Mouse (Mus musculus) layer of hippocampus, postnatal 14 days (tissue): ENCODE data around the gene B2m. TPM values are rescaled to one million over a fixed set of nuclear protein-coding genes. Genes with fewer than 3 reads are reported as not detected.
"Not testable (repeated sequence)": the region's sequence is repeated elsewhere in the genome, so short reads cannot be mapped to it uniquely, and the experiment has no call there.

Experiments
- DNase-seq, 2 experiments: peaks; one replicate each; pipeline ENCODE4 v3.0.0; 2021 to 2022; ENCODE audit warnings: low spot score in 2 of 2, mixed read lengths in 1 of 2
- long read RNA-seq, 2 experiments: library from polyadenylated mRNA; stranded (forward); transcript quantifications; one replicate each; pipeline ENCODE4 v2.0.0; 2021
- total RNA-seq, 2 experiments: library from RNA; stranded (reverse); gene quantifications; 2 replicates each; pipeline ENCODE4 v1.2.3; 2021

The B2m gene
- total RNA-seq = 10 to 100 TPM; 70.8 to 93.3 TPM
- long read RNA-seq, experiment 1, transcript B2m-201 (4 exons, 860 nt) = major isoform, 24 of 24 reads
- long read RNA-seq, experiment 1, partial matches to known transcripts = 0 of 24 reads
- long read RNA-seq, experiment 1, other reads (novel, unspliced or antisense) = 0 of 24 reads
- long read RNA-seq, experiment 2, transcript B2m-201 (4 exons, 860 nt) = major isoform, 53 of 55 reads
- long read RNA-seq, experiment 2, partial matches to known transcripts = 2 of 55 reads
- long read RNA-seq, experiment 2, other reads (novel, unspliced or antisense) = 0 of 55 reads

DNA sequence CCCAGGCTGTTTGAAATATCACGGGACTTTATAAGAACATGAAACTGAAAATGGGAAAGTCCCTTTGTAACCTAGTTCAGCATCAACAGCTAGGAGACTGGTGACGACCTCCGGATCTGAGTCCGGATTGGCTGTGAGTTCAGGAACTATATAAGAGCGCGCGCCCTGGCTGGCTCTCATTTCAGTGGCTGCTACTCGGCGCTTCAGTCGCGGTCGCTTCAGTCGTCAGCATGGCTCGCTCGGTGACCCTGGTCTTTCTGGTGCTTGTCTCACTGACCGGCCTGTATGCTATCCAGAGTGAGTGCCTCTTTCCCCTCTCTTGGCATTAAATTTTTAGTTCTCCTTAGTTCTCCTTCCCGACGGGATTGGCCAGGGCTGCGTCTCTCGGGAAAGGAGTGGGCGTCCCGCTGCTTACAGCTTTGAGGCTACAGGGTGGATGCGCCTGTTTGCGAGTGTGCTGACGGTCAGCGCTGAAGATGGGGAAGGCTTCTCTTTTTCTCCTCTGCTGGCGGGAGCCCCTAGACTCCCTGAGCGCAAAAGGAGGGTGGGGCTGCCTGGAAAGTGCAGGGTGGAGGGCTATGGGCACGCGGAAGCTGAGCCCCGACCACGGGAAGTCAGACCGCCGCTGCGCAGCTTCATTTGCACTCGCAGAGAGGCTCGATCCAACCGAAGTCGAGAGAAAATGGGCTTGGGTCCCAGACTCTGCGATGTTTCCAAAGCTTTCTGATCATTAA, at the start of gene B2m:
Gene B2m, plus strand, starts transcription at position 179 of the 734 bp plus-strand sequence.
- peak; percentile 91 to 94 for DNase-seq

DNA sequence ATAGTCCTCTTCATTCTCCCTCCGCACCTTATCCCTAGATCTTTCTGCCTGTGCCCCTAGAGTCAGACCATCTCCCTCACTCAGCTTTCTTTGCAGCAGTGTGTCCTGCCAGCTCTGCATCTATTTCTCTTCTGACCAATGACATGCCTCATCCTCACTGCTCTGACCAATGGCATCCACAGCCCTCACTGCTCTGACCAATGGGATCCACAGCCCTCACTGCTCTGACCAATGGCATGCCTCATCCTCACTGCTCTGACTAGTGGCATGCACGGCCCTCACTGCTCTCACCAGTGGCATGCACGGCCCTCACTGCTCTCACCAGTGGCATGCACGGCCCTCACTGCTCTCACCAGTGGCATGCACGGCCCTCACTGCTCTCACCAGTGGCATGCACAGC, 49.8 kb upstream of the B2m start:
- DNase-seq = not testable (repeated sequence)

DNA sequence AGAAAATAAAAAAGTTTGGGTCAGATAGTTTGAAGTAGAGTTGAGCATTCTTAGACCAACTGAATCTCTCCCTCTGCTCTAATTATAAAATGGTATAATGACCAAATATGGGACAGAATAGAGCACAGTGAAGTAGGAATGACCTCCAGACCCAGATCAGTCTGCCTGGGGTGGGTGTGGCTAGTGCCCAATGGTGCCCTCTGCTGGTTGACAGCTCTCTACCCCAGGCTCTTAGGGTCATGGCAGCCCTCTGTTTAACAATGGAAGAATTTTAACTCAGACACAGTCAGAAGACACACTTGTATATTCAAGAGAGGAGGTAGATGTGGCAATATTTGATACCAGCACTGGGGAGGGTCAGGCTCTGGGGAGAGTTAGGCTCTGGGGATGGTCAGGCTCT, 45.4 kb upstream of the B2m start:
- DNase-seq = no peak

DNA sequence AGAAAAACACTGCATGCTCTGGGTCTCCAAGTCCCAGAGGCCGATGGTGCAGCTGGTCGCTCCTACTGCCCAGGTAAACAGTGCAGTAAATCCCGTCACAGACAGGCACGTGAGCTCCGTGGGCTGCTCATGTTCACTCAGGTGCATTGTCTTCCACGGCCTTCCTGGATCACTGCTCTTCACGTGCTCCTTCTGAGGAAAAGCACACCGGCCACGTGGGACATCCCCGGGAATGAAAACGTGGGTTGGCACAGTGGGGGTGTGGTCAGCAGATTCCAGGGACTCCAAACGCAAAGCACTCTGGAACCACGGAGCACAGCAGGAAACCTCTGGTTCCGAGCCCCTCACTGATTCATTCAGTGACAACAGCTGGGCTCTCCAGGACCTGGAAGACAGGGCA, 39.4 kb upstream of the B2m start:
- DNase-seq = no peak

DNA sequence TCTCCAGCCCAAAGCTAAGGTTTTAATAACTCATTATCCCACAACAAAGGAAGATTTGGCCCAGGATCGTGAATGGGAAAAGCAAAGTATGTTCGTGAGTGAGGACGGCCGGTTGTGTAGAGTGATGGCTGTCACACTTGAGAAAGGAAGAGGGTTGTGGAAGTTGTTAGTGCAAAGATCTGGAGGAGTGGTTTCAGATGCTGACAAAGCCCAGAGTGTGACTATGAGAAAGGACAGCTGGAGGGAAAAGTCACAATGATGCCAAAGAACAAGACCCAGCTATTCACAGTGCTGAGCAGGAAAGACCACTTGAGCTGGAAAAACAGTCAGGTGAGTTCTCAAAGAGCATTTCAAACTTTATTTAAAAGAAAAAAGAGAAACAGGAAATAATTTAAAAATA, 37.8 kb upstream of the B2m start:
- no peak for DNase-seq

DNA sequence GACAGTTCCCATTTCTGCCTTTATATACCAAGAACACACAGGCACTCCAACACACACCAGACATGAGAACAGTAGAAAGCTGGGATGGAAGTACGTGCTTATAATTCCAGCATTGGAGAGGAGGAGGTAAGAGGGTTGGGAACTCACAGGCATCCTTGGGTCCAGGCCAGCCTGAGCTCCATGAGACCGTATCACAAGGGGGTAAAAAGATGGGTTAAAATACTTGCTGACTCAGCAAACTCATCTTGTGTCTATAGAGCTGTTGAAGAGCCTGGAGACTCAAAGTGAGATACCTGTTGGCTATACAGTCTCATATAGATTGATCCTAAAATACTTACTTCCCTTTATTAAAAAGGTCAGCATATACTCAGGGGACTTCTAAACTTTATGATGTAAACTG, 30.6 kb upstream of the B2m start:
- DNase-seq = no peak

DNA sequence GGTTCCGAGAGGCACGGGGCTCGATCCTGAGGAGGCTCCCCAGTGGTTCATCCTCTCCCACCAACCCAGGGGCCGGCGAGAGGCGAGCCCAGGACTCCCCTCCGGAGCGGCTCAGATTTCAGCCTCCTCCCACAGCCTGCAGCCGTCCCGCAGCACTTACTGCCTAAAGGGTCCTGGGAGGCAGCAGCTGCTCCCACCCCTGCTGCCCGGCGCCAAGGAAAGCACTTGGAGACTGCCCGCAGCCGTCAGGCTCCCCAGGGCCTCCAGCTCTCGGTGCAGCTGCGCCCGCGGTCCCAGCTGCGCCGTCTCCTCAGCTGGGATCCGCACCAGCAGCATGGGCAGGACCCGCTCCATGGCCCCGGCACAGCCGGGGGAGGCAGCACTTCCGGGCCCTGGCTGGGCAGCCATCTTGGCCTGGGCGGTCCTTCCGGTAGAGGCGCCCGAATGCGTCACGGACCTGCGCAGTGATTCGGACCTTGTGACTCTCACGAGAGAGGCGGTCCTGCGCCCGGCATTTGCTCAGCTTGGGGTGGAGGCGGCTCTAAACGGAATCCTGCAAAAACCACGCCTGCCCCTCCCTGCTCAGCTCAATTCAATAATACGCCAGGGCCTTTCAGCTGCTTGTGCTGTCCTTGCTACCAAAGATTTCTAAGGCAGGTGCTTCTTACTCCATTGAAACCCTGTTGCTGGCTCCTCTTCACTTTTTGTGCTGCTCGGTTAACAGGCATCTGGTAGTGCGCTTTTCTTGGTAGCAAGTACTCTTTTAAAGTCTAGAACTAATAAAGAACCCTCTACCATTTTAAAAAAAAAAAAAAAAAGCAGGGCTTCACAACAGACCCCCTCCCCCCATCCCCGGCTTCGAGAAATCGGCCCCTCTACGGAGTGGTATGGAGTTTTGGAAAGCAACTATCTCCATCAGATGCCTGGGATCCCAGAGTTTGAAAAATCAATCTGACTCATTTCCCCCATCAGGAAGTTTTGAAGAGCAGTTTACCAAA, 29.2 kb upstream of the B2m start, which contains the start of gene Spg11:
Gene Spg11, minus strand, starts transcription at position 426 of the 998 bp plus-strand sequence.
- DNase-seq = peak; percentile 97 to 98

GRCm38 (mm10) chr2:122125680-122126572, 21.6 kb upstream of the B2m start:
- DNase-seq = no peak

DNA sequence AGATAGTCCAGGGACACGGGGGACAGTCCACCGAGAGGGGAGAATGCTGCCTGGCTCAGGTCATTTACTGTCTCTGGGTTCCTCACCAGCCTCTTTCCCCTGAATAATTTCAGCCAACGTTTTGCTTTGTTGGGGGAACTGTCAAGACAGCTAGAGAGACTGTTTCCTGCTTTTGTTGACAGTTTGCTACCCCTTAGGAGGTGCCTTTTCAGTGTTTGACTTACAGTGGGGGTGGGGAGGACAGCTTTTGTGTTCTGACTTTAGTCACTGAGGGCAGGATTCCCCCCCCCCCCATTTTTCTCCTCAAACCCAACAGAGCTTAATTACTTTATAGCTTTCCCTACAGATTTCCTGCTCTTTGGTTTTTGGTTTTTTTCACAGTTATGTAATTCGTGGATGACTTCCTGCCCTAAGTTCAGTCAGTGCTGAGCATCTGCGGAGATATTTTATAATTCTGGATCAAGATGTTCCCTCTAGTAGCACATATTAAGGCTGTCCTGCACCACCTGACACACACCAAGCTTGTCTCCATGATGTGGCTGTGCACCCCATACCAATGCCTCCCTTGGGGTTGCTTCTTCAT, 20.6 kb upstream of the B2m start:
- DNase-seq = no peak

- no peak for DNase-seq
Measured at GRCm38 (mm10) chr2:122127635-122128034, 19.9 kb upstream of the B2m start.

- no peak for DNase-seq
Measured at GRCm38 (mm10) chr2:122132078-122132477, 15.4 kb upstream of the B2m start.

DNA sequence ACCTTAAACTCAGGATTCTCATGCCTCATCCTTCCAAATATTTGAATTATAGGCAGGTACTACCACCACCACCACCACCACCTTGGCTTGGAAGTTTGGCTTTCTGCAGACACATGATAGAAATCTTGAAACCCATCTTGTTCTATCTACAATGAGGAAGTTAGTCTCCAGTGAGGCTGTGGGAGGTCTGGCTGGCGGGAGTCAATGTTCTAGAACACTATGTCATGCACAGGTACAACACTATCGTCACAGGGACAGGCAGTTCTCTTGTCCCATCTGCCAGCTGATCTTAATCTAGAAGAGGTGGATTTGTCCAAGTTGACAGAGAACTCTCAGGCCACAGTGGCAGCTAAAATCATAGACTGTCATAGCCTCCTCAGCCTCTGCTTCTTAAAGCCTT, 14.9 kb upstream of the B2m start:
- DNase-seq = no peak

- no peak for DNase-seq
Measured at GRCm38 (mm10) chr2:122137839-122138465, 9.5 kb upstream of the B2m start.

DNA sequence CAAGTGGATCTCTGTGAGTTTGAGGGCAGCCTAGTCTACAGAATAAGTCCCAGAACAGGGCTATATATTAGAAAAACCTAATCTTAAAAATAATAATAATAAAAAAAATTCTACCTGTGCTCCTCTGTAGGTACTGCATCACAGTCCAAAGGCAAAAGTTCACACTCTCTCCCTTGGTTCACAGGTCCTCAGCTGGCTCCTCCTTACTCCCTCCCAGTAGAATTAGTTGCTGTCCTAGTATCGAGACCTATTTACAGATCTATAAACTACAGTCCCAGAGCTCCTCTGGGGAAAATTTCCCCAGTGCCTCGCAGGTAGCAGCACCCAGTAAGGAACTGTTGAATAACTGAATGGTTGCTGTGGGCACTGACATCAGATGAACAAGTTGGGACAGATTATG, 6.7 kb upstream of the B2m start:
- no peak for DNase-seq

DNA sequence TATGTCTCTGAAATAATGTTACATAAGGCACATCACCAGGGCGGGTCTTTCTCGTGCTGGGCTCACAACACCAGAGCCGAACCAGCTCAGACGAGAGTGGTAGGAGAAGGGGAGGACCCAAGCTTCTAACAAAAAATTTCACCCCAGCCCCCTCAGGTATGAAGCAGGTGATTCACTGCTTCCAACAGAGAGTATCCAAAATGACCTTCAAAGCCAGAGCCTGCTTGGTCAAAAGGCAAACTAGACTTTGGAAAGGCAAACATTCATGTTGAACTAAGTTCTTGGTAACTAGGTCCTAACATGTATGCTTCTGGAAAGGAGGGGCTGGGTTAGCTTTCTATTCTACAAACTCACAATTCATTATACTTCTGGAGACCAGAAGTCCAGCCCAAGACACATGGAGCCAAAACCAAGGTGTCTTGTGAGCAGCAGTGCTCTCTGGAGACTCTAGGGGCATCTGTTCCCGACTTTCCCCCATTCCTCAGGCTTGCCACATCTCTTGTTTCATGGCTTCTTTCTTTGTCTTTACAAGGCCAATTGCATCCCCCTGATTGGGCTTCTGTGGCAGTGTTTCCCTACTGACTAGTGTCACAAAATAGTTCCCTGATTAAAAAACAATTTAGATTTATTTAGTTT, 6.0 kb upstream of the B2m start:
- DNase-seq = no peak

- DNase-seq = no peak
Measured at GRCm38 (mm10) chr2:122143111-122143510, 4.4 kb upstream of the B2m start.

DNA sequence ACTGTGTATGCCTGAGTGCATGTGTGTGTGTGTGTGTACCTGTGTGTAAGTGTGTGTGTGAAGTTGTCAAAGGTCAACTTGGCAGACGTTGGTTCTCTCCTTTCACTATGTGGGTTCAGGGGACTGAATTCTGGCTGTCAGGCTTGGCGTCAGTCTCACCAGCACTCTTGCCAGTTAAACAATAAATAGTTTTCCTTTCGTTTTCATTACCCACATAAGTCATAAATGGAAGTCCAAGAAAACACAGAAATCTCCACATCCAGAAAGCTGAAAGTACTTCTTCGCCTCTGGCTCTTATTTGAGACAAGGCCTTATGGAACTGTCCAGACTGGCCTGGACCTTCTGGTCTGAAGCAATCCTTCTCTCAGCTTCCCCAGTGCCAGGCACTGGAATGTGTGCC, 1.7 kb upstream of the B2m start:
- DNase-seq = no peak

GRCm38 (mm10) chr2:122146687-122147086, 799 bp upstream of the B2m start:
- DNase-seq = peak in 1 of 2 experiments; percentile 15
